Mouse (Mus musculus) right cerebral cortex, postnatal 25 days (tissue): Measurements from ENCODE around the gene Leap2.
A peak's percentile ranks its signal among the peaks of the same experiment; 100 is the strongest.
"Not testable (repeated sequence)": the region's sequence is repeated elsewhere in the genome, so short reads cannot be mapped to it uniquely, and the experiment has no call there.

Experiments used
- DNase-seq: peaks from one replicate; pipeline ENCODE4 v3.0.0; 2022

Gene Leap2

GRCm38 (mm10) chr11:53436338-53436737 is 13.4 kb upstream of the Leap2 start:
- no peak for DNase-seq

GRCm38 (mm10) chr11:53435504-53435903 is 12.5 kb upstream of the Leap2 start:
- no peak for DNase-seq

GRCm38 (mm10) chr11:53433057-53433456 is 10.1 kb upstream of the Leap2 start:
- DNase-seq: no peak

GRCm38 (mm10) chr11:53431347-53432056 is 8.5 kb upstream of the Leap2 start:
- DNase-seq: no peak

- peak; percentile 98 for DNase-seq
These were observed 7.8 kb upstream of the Leap2 start, which contains the start of the genes Uqcrq and Gdf9 for GRCm38 (mm10) chr11:53430670-53431346. Gene Uqcrq, minus strand, starts transcription at chr11:53430831. Gene Gdf9, plus strand, starts transcription at chr11:53431023.

GRCm38 (mm10) chr11:53430300-53430669 is 7.3 kb upstream of the Leap2 start:
- DNase-seq: no peak

GRCm38 (mm10) chr11:53429182-53429581 is 6.2 kb upstream of the Leap2 start:
- no peak for DNase-seq

GRCm38 (mm10) chr11:53428716-53429057 is 5.7 kb upstream of the Leap2 start:
- DNase-seq: no peak

GRCm38 (mm10) chr11:53427993-53428715 is 5.2 kb upstream of the Leap2 start:
- DNase-seq: no peak

- DNase-seq: not testable (repeated sequence)
These were observed 3.9 kb upstream of the Leap2 start for GRCm38 (mm10) chr11:53426914-53427313.

- DNase-seq: no peak
These were observed 2.8 kb upstream of the Leap2 start for GRCm38 (mm10) chr11:53425711-53426255.

- no peak for DNase-seq
These were observed 2.3 kb upstream of the Leap2 start for GRCm38 (mm10) chr11:53425251-53425650.

GRCm38 (mm10) chr11:53424826-53425225 is 1.9 kb upstream of the Leap2 start:
- no peak for DNase-seq

GRCm38 (mm10) chr11:53418048-53418447 is 4.9 kb downstream of the Leap2 start:
- DNase-seq: no peak

GRCm38 (mm10) chr11:53413871-53414270 is 9.1 kb downstream of the Leap2 start:
- DNase-seq: no peak

- DNase-seq: no peak
These were observed 11.2 kb downstream of the Leap2 start for GRCm38 (mm10) chr11:53411738-53412137.

GRCm38 (mm10) chr11:53403638-53404037 is 19.3 kb downstream of the Leap2 start:
- DNase-seq: no peak

- DNase-seq: no peak
These were observed 29.1 kb downstream of the Leap2 start for GRCm38 (mm10) chr11:53393856-53394255.

- no peak for DNase-seq
These were observed 39.1 kb downstream of the Leap2 start for GRCm38 (mm10) chr11:53383758-53384428.

- DNase-seq: no peak
These were observed 44.1 kb downstream of the Leap2 start for GRCm38 (mm10) chr11:53378918-53379317.
